Mouse (Mus musculus) cerebellum, postnatal 10 days (tissue): ENCODE results near the gene Gm20388.
"Not testable (repeated sequence)": the region's sequence is repeated elsewhere in the genome, so short reads cannot be mapped to it uniquely, and the experiment has no call there.

Experiments used
- DNase-seq, 2 experiments: peaks; one replicate each; pipeline ENCODE4 v3.0.0; 2021; ENCODE audit warnings: mixed read lengths in 2 of 2

Gene Gm20388

DNA sequence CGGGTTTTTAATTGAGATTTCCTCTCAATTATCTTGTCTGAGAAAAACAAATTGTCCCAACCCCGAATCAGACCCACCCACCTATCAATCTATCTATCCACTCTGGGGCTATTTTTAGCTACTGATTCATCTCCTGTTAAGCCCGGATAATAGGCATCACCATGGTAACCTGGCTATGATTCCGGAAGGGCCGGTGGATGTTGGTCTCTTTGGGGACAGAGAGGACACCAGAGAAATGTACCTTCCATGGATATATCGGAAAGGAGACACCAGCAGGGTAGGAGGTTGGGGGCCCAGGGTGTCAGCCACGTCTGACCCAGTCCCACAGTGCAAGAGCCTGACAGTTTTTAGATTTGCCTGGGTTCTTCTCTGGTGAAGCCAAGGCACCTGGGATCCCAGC is 3224.8 kb downstream of the Gm20388 start:
- DNase-seq = peak; percentile 62 to 68

DNA sequence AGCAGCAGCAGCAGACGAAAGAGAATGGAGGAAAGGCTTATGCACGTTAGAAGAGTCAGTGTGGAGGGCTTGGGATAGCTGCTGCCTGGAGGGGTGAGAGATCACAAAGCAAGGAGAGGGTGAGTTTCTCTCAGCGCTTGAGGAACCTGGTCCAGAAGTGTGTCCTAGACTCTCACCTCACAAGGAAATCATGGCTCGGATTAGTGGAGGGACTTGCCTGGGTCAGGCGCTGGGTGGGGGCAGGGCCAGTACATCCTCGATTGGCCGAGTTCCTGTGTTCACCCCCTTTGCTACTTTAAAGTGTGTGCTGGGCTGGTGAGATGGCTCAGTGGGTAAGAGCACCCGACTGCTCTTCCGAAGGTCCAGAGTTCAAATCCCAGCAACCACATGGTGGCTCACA is 3225.2 kb downstream of the Gm20388 start:
- DNase-seq = no peak

DNA sequence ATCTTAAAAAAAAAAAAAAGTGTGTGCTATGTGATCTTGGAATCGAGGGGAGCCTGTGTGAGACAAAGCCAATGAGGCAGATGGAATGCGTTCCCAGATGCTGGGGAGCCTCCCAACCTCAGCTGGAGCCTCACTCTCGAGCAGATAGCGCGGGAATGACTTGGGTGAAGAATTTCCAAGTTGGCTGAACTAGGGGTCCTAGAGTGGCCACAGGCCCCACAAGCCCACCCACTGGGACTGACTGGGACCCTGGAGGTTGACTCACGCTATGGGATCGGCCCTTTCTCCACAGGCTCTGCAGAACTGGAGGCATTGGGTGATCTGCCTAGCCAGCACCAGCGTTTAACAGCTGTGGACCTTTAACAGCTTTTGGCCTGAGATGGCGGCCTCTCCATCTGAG is 3225.6 kb downstream of the Gm20388 start:
- DNase-seq = no peak

DNA sequence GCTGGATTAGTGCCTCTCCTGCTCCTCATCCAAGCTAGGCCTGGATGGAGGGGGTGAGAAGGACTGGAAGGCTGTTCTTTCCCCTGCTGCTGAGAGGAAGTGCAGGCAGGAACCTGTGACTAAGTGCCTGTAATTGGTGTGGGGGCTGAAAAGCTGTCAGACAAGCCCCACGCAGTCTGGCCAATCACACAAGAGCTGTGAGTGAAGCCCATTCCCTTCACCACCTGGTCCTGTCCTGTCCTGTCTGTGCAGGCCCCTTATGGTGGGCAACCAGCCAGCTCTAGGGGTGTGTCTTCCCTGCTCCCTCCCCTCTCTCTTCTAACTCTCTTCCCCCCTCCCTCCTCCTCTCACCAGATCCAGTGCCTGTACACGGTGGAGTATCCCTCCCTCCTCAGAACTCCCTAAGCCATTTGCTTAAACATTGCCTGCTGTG is 3227.0 kb downstream of the Gm20388 start:
- peak; percentile 83 to 87 for DNase-seq

DNA sequence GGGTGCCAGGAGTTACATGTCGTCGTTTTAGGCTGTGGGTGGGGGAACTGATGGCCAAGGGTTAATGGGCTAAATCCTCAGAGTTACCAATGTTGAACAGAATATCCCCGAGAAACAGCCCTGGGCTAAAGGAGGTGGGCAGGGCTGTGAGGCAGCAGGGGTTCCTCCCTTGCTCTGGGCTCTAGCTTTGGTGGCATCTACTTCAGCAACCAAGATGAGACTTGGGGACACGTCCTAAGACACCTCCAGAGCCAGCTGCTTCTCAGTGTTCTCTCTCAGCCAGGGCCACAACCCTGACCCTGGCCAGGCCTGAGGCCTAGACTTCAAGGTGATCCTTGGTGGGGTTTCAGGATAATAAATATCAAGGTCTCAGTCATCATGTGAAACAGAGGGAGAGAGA is 3228.1 kb downstream of the Gm20388 start:
- no peak for DNase-seq

DNA sequence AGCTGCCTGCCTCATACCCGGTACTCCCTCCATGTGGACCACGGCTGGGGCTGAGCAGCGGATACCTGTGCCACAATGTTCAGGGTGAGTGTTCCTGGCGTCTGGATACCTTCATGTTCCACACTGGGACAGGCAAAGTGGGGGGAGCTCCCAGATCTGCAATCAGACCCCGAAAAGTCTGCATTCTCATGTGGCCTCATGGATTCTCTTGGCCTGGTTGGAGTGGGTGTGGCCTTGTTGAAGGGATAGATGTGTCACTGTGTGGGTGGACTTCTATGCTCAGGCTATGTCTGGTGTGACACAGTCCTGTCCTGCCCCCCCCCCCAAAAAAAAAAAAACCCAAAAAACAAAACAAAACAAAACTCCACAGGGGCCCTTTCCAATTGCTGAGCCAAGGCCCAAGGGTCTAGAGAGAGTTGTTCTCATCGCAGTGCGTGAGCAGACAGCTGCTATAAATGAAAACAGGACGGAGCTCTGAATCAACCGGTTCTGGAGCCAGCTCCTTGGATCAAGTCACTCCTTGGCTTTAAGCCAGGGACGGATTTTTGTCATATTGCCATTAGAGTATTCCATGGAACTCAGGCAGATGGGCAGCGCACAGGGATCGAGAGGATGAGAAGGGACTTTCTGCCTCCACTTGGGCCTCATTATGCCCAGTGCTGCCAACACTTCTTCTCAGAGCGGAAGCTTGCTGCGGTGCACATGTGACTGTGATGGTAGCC is 3231.3 kb downstream of the Gm20388 start:
- DNase-seq = peak; percentile 96 to 98

- DNase-seq = peak in 1 of 2 experiments; percentile 30
Observed at GRCm38 (mm10) chr8:123145279-123145678, 3234.6 kb downstream of the Gm20388 start.

DNA sequence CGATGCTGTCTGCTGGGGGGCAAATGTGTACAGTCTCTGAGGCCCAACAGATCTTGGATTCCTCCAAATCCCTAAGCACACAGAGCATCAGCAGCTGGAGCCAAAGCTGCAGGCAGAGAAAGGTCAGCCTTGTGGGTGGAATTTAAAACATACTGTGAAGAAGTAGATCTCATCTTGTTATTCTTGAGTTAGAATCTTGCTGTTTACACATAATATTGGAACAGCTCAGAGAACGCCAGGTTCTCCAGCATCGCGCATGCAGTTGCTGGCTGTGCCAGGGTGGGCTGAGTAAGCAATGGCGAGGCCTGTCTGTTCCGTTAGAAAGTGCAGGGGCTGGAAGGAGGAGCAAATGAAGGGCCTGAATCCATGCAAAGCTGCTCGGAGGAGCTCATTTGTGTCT is 3235.7 kb downstream of the Gm20388 start:
- no peak for DNase-seq

DNA sequence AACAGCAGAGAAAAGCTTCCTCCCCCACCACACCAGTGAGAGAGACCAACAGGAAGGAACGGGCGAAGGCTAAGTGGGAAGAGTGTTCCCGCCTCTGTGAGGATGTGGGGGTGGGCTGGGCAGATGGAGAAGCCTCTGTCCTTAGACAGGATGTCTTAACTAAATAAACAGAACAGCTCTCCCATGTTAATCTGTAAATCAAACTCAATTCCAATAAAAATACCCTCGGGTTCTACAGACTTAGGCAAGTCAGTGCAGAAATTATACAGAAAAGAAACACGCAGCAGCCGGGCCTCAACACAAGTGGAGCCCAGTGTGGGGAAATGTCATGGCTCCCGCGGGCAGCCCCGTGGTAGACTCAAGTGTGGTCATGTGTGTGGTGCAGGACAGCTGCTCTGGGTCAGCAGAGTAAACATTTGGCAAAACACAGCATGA is 3240.1 kb downstream of the Gm20388 start:
- no peak for DNase-seq

- peak; percentile 60 for DNase-seq
Observed at GRCm38 (mm10) chr8:123155177-123155576, 3244.5 kb downstream of the Gm20388 start.

GRCm38 (mm10) chr8:123156070-123156773 is 3245.6 kb downstream of the Gm20388 start:
- no peak for DNase-seq

DNA sequence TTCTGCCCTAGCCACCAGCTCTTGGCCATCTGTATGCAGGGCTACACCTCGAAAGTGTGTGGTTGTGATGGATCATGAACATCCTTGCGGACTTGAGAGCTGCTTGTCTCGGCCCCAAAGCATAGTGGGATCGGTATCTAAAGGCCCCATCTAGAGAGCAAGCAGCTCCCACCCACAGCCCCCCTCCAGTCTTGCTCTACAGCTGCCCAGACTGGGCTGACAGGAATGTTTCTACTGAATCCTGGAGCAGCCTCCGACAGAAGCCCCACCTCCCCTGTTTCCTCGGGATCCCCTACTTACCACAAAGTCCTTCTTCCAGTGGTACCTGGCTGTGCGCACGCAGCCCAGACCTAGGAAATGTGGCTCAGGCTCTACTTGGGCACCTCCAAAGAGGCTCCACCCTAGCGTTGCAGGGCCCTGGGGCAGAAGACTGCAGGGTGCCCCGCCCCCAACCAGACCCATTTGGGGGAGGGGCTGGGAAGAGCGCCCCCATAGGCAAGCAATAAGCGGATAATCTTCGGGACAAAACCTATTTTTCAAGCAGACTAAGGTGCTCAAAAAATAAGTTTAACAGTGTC is 3247.3 kb downstream of the Gm20388 start, which contains the start of gene Sult5a1:
Gene Sult5a1, minus strand, starts transcription at position 428 of the 578 bp plus-strand sequence.
- DNase-seq = peak in 1 of 2 experiments; percentile 12

DNA sequence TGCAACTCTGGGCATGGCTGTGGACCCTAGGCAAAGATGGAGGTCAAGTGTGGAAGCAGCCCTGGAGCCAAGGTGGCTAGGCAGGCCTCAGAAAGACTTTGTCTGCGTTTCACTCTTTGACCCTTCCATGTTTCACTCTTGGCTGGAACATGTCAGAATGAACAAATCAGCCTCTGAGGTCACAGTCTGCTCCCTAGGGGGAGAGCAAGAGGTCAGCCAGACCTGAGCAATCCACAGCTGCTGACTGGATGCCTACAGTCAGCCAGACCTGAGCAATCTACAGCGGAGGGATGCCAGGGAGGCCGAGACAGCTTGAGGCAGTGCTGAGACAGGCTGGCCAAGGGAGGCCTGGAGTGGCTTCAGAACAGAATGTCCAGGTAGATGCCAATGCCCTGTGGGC is 3270.8 kb downstream of the Gm20388 start:
- DNase-seq = no peak

GRCm38 (mm10) chr8:123185566-123186409 is 3275.1 kb downstream of the Gm20388 start, which contains the start of gene Dpep1:
Dpep1 (plus strand) TSS chr8:123186242.
- no peak for DNase-seq

DNA sequence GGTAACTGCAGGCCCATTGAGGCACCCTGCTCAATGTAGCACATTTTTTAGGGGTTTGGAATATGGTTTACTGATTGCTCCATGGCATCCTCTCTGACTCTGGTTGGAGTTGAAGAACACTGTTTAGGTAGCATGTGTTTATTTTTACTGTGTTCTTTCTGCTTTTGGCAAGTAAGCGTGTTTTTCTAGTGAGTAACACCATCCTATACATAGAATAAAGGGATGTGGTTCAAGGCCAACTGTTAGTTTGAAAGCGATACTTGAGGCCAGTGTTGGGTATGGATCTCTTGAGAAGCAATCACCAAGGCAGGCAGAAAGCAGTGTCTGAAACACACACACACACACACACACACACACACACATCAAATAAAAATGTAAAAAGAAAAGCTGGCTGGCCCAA is 3277.4 kb downstream of the Gm20388 start:
- no peak for DNase-seq

DNA sequence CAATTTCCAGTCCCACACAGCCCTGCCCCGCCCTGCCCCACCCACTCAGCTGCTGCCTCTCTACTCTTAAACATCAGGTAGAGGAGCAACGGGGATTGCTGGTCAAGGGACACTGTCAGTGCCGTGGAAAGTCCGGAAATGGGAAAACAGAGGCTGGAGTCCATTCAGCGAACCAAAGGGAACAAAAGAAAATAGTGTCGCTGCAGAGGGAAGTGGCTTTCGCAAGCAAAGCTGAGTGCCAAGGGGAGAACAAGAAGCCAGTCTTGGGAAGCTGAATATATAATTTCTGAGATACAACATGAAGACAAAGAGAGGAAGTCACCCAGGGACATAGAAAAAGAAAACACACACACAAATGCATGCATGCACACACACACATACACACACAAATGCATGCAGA is 3278.2 kb downstream of the Gm20388 start:
- no peak for DNase-seq

DNA sequence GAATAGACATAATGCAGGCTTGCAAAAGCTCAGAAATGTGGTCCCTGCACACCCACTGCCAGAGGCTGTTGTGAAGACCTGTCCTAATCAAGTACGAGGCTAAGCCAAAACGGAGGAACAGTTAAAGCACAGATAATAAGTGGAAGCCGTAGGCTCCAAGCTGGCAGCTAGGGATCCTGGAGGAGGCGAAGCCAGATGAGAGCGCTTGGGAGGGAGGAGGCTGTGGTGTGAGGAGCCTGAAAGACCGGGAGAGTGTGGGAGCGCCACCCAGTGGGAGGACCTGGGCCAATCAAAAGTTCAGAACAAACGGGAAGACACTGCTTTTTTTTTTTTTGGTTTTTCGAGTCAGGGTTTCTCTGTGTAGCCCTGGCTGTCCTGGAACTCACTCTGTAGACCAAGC is 3280.0 kb downstream of the Gm20388 start:
- DNase-seq = peak; percentile 82 to 83

DNA sequence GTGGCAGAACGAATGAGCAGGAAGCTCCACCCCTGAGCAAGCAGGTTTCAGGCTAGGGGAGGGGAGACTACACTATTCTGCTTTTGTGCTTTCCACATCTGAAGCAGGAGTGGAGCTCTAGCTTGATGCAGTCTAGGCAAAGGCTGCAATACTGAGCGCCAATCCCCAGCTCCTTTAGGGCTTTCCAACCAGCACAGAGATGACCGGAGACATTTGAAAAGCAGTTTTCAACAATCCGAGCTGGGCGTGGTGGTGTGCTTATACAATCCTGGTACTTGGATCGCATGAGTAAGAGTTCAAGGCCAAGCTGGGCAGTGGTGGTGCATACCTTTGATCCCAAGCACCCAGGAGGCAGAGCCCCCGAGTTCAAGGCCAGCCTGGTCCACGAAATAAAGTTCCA is 3281.3 kb downstream of the Gm20388 start:
- DNase-seq = no peak

GRCm38 (mm10) chr8:123193771-123194170 is 3283.1 kb downstream of the Gm20388 start:
- no peak for DNase-seq

GRCm38 (mm10) chr8:123197016-123197415 is 3286.4 kb downstream of the Gm20388 start:
- DNase-seq = not testable (repeated sequence)

- DNase-seq = no peak
Observed at GRCm38 (mm10) chr8:123199864-123200263, 3289.2 kb downstream of the Gm20388 start.

DNA sequence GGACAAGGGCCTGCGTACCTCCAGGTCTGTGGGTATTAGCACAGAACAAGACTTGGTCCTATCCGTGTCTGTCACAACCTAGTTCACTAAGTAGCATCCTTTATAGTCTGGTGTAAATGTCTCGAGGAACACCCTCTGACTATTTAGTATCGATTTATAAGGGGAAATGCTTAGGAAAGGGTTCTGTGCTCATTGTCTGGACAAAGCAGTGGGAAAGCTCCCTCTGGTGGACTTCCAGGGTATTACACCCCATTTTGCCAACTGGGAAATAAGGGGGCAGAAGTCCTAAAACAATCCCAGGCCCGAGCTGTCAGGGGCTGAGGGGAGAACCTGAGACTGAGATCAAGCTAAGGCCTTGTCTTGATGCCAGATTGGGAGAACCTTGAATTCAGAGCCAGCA is 3291.6 kb downstream of the Gm20388 start:
- peak; percentile 90 to 94 for DNase-seq

DNA sequence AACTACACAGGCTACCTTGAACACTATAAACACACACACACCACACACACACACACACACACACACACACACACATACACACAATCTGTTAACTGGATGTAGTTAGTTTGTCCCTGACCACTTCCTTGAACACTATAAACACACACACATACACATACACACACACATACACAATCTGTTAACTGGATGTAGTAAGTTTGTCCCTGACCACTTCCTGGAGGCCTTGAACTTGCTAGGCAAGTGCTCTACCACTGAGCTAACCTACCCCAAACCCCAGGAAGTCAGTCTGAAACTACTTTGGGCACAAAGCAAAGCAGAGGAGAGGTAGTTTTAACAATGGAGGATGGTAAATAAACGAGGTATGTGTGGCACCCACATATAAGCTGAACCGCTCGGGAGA is 3292.9 kb downstream of the Gm20388 start:
- DNase-seq = no peak
